Mouse (Mus musculus): ENCODE measurements at regions not wholly inside any gene's neighbourhood (a gene's known extent, or its start where the extent isn't known, plus 50 kb on each side); places are given as distances from the start of the nearest gene placed in this dataset.
A peak's percentile ranks its signal among the peaks of the same experiment; 100 is the strongest.

DNA sequence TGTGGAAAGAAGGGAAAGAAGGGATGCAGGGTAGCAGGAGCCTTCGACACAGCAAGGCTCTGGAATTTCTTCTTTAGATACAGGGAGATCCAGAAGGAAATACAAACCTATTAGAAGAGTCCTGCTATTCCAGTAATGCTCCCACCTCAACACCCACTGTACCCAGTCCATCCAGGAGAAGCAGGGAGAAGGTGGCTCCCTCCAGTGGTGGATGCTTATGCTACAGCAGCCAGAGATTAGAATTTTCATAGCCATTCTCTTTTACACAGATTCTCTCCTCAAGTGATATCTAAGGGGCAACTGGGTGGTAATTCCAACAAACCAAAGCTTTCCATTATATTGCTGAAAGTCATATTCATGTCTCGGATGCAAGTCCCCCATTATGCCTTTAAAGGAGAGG is 373.9 kb upstream of the Nr5a2 start:
- no peak for DNase-seq (ENCODE audit: low spot score in 2 of 2)

GRCm38 (mm10) chr1:137332108-137332769 is 372.0 kb upstream of the Nr5a2 start:
- DNase-seq (ENCODE audit: low spot score in 2 of 2), result peak in 1 of 2 experiments; percentile 41

GRCm38 (mm10) chr1:137331746-137332107 is 371.5 kb upstream of the Nr5a2 start:
- DNase-seq (ENCODE audit: low spot score in 2 of 2), result no peak

DNA sequence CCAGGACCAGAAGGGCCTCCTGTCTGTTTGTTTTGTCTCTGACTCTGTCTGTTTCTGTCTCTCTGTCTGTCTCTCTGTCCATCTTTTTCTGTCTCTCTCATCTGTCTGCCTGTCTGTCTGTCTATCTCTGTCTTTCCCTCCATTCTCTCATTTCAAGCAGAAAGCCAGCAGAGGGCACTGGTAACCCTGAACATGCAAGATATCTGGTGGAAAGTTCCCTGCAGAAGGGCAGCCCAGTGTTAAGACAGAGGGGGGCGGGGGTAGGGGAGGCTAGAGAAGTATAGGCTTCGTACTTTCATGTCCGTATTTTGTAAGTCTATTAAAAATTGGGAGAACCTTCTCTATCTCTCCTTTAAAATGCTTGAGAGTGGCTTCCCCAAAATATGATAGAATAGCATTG is 370.4 kb upstream of the Nr5a2 start:
- DNase-seq (ENCODE audit: low spot score in 2 of 2), result peak; percentile 31 to 50

GRCm38 (mm10) chr1:137323884-137324594 is 363.8 kb upstream of the Nr5a2 start:
- DNase-seq (ENCODE audit: low spot score in 2 of 2), result no peak

DNA sequence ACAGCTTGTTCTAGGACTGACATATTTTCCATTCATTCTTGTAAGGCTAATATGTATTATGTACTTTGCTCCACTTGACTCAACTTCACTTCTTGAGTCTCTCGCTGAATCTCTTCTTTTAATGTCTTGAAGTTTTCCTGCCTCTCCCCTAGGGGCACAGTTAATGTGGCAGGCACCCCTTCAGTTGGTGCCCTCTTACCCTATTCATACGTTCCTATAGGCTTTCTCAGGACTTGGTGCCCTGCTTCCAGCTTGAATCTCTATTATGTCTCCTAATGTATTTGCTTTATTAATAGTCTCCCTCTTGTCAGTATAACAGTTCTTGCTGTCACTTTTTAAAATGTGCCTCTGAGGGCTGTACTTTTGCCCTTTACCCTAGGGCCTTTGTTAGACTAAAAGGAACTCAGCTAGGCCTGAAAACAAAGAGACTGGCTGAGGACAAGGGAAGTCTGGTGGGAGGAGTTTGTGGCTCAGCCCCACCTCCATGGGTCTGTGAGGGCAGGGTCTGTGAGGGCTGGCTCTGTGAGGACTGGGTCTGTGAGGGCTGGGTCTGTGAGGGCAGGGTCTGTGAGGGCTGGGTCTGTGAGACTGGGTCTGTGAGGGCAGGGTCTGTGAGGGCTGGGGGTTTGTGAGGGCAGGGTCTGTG is 362.9 kb upstream of the Nr5a2 start:
- DNase-seq (ENCODE audit: low spot score in 2 of 2), result no peak

- no peak for DNase-seq (ENCODE audit: low spot score in 2 of 2)
These were observed 342.6 kb upstream of the Nr5a2 start for GRCm38 (mm10) chr1:137302757-137303422.

GRCm38 (mm10) chr1:137297780-137298569 is 337.7 kb upstream of the Nr5a2 start:
- no peak for DNase-seq (ENCODE audit: low spot score in 2 of 2)

- DNase-seq (ENCODE audit: low spot score in 2 of 2), result no peak
These were observed 329.2 kb upstream of the Nr5a2 start for GRCm38 (mm10) chr1:137289456-137289855.

DNA sequence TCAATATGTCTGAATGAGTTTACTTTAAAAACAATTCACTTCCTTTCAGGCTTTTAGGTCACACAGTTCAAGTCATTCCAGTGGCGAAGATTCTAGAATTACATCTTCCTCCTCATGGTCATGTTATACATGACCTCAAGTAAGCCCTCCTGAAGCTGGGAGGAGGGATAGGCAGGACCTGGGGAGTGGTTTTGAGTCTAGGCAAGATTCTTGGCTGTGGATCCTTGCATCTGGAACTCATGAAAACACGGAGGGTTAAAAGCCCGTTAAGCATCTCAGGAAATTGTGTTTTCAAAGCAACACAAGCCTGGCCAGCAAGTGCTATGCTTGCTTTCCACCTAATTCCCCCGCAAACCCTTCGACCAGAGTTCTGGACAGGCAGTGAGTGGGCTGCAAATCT is 323.0 kb upstream of the Nr5a2 start:
- no peak for DNase-seq (ENCODE audit: low spot score in 2 of 2)

- DNase-seq (ENCODE audit: low spot score in 2 of 2), result no peak
These were observed 322.2 kb upstream of the Nr5a2 start for GRCm38 (mm10) chr1:137282457-137282856.

GRCm38 (mm10) chr1:137280391-137281386 is 320.4 kb upstream of the Nr5a2 start:
- no peak for DNase-seq (ENCODE audit: low spot score in 2 of 2)

- no peak for DNase-seq (ENCODE audit: low spot score in 2 of 2)
These were observed 319.7 kb upstream of the Nr5a2 start for GRCm38 (mm10) chr1:137279981-137280380.

- DNase-seq (ENCODE audit: low spot score in 2 of 2), result no peak
These were observed 310.7 kb upstream of the Nr5a2 start for GRCm38 (mm10) chr1:137270659-137271612.

DNA sequence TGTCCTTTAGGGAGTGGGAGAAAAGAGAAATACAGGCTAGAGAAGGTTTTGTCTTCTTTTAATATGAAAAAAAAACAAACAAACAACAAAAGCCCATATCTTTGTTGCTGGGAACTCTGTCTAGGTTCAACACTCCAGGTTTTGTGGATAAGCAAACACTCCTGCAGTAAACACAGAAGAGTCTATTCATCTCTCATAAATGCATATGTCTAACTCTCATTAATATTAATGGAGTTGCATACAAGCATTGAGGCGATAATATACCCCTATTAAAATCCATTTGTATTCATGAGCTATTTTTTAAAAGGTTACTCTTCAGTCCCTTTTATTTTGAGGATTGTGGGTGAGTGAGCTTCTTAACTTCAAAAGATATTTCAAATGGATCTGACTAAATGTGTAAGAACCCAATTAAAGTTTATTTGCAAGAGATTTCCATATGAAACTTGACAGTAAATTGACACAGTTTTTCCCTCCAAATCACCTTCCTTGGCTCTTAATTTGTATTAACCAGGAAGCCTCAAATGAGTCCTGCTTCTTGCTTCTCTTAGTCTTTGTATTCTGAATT is 302.6 kb upstream of the Nr5a2 start:
- no peak for DNase-seq (ENCODE audit: low spot score in 2 of 2)

DNA sequence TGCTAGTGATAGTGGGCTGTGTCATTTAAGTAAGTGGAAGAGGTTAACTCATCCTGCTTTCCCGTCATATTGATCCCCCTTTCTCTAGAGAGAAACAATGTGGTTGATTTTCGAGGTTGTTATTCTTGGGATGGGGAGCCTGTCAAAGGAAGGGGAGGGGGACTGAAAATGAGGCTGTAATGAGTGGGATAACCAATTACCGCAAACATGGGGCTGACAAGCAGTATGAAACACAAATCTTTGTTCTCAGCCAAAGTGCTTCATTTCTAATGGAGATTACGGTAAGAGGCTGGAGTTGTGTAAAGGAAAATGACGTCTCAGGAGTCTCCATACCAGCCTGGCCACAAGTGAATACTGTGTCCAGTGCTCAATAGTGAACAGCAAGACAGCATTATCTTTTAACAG is 301.9 kb upstream of the Nr5a2 start:
- DNase-seq (ENCODE audit: low spot score in 2 of 2), result no peak

DNA sequence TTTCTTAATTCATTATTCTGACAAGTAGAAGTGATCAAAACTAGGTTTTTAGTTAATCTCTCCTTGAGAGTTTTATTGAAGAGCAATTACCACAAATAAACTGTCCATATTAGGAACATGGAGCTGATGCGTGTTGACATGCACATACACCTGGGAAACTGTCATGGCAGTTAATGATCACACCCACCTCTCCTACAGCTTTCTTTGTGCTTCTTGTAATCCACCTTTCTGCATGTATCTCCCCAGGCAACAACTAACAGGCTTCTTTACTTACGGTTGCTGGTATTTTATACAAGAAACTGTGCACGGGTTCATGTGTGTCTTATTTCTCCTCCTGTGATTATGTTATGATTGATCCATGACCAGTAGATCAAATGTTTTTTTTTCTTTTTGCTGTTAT is 296.0 kb upstream of the Nr5a2 start:
- DNase-seq (ENCODE audit: low spot score in 2 of 2), result no peak

- no peak for DNase-seq (ENCODE audit: low spot score in 2 of 2)
These were observed 294.8 kb upstream of the Nr5a2 start for GRCm38 (mm10) chr1:137255041-137255440.
